Mouse (Mus musculus) heart, postnatal 0 days (tissue): ENCODE results near the gene Lrrc59.

Experiments
- CTCF ChIP-seq: IDR thresholded peaks from 2 replicates; pipeline ENCODE4 v1.5.1; 2016; ENCODE audit warnings: antibody characterized with exemption, control low read depth, low read depth
- EP300 ChIP-seq: IDR thresholded peaks from 2 replicates; pipeline ENCODE4 v1.6.1; 2016; ENCODE audit warnings: antibody characterized with exemption, low read depth

GRCm38 (mm10) chr11:94652973-94653372 lies 23.4 kb downstream of the Lrrc59 start:
- TF ChIP-seq CTCF (no peak), EP300 (no peak)
